Mouse (Mus musculus): Measurements from ENCODE around the gene Fbxl7. TPM values are rescaled to one million over a fixed set of nuclear protein-coding genes. Genes with fewer than 3 reads are reported as not detected.

The Fbxl7 gene
- polyA plus RNA-seq, 1 experiment from 2014 or later: 32.3 TPM

- Histone ChIP-seq H3K4me3 (ENCODE audit: low read depth, low read length) (no peak overlapping the region), H3K27ac (ENCODE audit: low read length) (no peak overlapping the region), H3K4me1 (ENCODE audit: control insufficient read depth, insufficient read depth, low read length) (0 out of 2 replicates have a peak, but pooled peaks cover 5% of the 10 kb centered on the region), H3K9me3 (ENCODE audit: control insufficient read depth, low read depth, low read length) (no peaks in the 10 kb centered on the region), H3K27me3 (ENCODE audit: control insufficient read depth, insufficient read depth, low read length) (no peaks in the 10 kb centered on the region), H3K9ac (replicated peaks; ENCODE audit: low read depth, low read length) (no peak overlapping the region), H3K4me2 (replicated peaks; ENCODE audit: low read depth, low read length) (no peak overlapping the region), H3K36me3 (ENCODE audit: control insufficient read depth, insufficient read depth, low read length) (no peaks in the 10 kb centered on the region)
- ATAC-seq (ENCODE audit: insufficient number of reproducible peaks, insufficient read depth, low FRiP score, low read depth): no peak
- 51% methylated on average over 2 of the region's 2 CpGs for WGBS
Measured at GRCm38 (mm10) chr15:26704966-26705365, 190.4 kb downstream of the Fbxl7 start.

DNA sequence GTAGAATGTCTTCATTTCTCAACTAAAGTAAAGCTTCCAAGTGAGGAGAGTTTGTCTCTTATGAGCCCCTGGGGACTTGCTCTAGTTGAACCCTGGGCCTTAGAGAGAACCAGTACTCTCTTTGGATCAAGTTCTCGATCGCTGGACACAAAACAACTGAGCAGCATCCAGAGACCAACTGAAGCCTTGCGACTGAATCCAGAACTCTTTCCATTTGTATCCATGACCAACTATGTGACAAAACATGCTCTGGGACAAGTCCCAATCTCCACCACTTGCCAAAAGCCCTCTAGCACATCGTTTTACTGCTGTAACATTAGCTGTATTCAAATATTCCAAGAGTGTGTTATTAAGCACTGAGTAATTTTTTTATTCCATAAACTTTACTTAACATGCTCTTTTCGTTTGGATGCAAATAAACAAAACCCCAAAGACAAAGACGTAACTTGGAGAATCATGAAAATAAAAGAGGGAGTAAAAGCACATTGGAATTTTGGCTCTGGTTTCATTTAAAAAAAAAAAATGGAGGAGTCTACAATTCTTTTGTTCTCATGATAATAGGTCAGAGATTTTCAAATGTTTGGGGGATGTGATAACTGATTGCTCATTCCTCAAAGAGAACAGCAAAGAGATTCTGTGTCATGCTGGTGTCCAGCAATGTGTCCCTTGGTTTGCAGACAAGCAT is 192.1 kb downstream of the Fbxl7 start:
- no peak overlapping the region for H3K4me3 ChIP-seq (ENCODE audit: low read depth, low read length)
- H3K9ac ChIP-seq (replicated peaks; ENCODE audit: low read depth, low read length): no peak overlapping the region

GRCm38 (mm10) chr15:26701949-26702675 is 193.3 kb downstream of the Fbxl7 start:
- WGBS: 54% methylated on average over 5 of the region's 5 CpGs
- Histone ChIP-seq H3K9ac (replicated peaks; ENCODE audit: low read depth, low read length) (no peak overlapping the region), H3K4me3 (ENCODE audit: low read depth, low read length) (no peak overlapping the region), H3K36me3 (ENCODE audit: control insufficient read depth, insufficient read depth, low read length) (no peaks in the 10 kb centered on the region), H3K27ac (ENCODE audit: low read length) (no peak overlapping the region), H3K4me1 (ENCODE audit: control insufficient read depth, insufficient read depth, low read length) (0 out of 2 replicates have a peak, but pooled peaks cover 5% of the 10 kb centered on the region), H3K4me2 (replicated peaks; ENCODE audit: low read depth, low read length) (no peak overlapping the region), H3K27me3 (ENCODE audit: control insufficient read depth, insufficient read depth, low read length) (no peaks in the 10 kb centered on the region), H3K9me3 (ENCODE audit: control insufficient read depth, low read depth, low read length) (no peaks in the 10 kb centered on the region)
- ATAC-seq (ENCODE audit: insufficient number of reproducible peaks, insufficient read depth, low FRiP score, low read depth): peak; percentile 86

More for the DNA sequence above, 192.1 kb downstream of the Fbxl7 start:
- H3K4me1 ChIP-seq (ENCODE audit: control insufficient read depth, insufficient read depth, low read length): 0 out of 2 replicates have a peak, but pooled peaks cover 5% of the 10 kb centered on the region
- 84% methylated on average over 6 of the region's 6 CpGs for WGBS
- no peaks in the 10 kb centered on the region for H3K27me3 ChIP-seq (ENCODE audit: control insufficient read depth, insufficient read depth, low read length)
- no peaks in the 10 kb centered on the region for H3K36me3 ChIP-seq (ENCODE audit: control insufficient read depth, insufficient read depth, low read length)
- no peak overlapping the region for H3K4me2 ChIP-seq (replicated peaks; ENCODE audit: low read depth, low read length)
- no peaks in the 10 kb centered on the region for H3K9me3 ChIP-seq (ENCODE audit: control insufficient read depth, low read depth, low read length)
- no peak overlapping the region for H3K27ac ChIP-seq (ENCODE audit: low read length)
- ATAC-seq (ENCODE audit: insufficient number of reproducible peaks, insufficient read depth, low FRiP score, low read depth): no peak

- Histone ChIP-seq H3K9ac (replicated peaks; ENCODE audit: low read depth, low read length) (no peak overlapping the region), H3K9me3 (ENCODE audit: control insufficient read depth, low read depth, low read length) (no peaks in the 10 kb centered on the region), H3K36me3 (ENCODE audit: control insufficient read depth, insufficient read depth, low read length) (no peaks in the 10 kb centered on the region), H3K4me3 (ENCODE audit: low read depth, low read length) (no peak overlapping the region), H3K4me2 (replicated peaks; ENCODE audit: low read depth, low read length) (no peak overlapping the region), H3K27ac (ENCODE audit: low read length) (no peak overlapping the region), H3K4me1 (ENCODE audit: control insufficient read depth, insufficient read depth, low read length) (no peaks in the 10 kb centered on the region; the same call in 1 of the 2 replicates), H3K27me3 (ENCODE audit: control insufficient read depth, insufficient read depth, low read length) (no peaks in the 10 kb centered on the region)
- whole genome bisulfite sequencing: 67% methylated on average over 3 of the region's 3 CpGs
- ATAC-seq (ENCODE audit: insufficient number of reproducible peaks, insufficient read depth, low FRiP score, low read depth): no peak
Measured at GRCm38 (mm10) chr15:26693075-26693474, 202.3 kb downstream of the Fbxl7 start.

DNA sequence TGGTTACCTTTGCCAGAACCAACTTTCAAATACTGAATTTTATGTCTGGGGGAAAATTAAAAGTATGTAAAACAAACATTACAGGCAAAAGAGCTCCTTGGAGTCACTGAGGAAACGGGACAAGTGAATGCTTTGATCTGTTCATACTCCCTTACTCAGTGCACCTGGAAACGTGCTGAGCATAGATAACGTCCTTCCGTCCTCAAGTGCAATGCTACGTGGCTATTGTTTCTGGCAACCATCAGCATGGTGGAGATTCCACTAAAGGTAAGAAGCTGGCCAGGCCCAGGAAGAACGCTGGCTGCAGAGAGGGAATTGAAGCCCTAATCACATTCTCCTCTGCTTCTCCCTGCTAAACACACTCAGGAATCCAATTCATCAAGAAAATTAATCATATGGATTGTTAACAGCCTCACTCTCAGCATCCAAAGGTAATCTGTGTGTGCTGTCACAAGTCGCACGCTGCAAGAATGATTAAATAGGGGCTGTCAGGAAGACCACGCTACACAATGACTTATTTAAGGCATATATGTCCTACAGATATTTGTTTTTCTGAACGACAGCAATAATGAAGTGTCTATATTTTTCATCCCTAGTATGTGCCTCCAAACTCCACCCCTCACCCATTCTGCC is 206.8 kb downstream of the Fbxl7 start:
- Histone ChIP-seq H3K4me1 (ENCODE audit: control insufficient read depth, insufficient read depth, low read length) (no peaks in the 10 kb centered on the region; the same call in 1 of the 2 replicates), H3K4me3 (ENCODE audit: low read depth, low read length) (no peak overlapping the region), H3K9me3 (ENCODE audit: control insufficient read depth, low read depth, low read length) (no peaks in the 10 kb centered on the region), H3K4me2 (replicated peaks; ENCODE audit: low read depth, low read length) (no peak overlapping the region), H3K27me3 (ENCODE audit: control insufficient read depth, insufficient read depth, low read length) (no peaks in the 10 kb centered on the region), H3K36me3 (ENCODE audit: control insufficient read depth, insufficient read depth, low read length) (no peaks in the 10 kb centered on the region), H3K27ac (ENCODE audit: low read length) (no peak overlapping the region), H3K9ac (replicated peaks; ENCODE audit: low read depth, low read length) (no peak overlapping the region)
- no peak for ATAC-seq (ENCODE audit: insufficient number of reproducible peaks, insufficient read depth, low FRiP score, low read depth)
- WGBS: 23% methylated on average over 10 of the region's 10 CpGs

DNA sequence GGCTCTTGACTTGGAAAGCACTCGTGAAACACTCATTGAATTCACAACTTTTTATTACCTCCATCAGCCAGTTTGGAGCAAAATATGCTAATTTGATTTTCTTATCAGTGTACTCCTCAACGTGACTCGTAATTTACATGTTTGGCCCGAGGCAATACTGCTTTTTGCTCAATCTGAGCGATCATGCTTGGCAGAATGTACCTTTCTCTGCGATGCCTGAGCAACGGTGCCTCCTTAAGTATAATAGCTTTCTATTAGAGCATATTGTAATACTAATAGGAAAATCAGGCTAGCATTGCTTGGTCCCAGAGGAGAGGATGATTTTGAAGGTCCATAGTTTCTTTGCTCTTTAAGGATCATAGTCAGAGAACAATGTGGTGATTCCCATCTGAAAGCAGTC is 207.7 kb downstream of the Fbxl7 start:
- H3K9ac ChIP-seq (replicated peaks; ENCODE audit: low read depth, low read length): no peak overlapping the region
- H3K4me2 ChIP-seq (replicated peaks; ENCODE audit: low read depth, low read length): no peak overlapping the region
- no peak overlapping the region for H3K27ac ChIP-seq (ENCODE audit: low read length)
- WGBS: 85% methylated on average over 7 of the region's 7 CpGs
- H3K36me3 ChIP-seq (ENCODE audit: control insufficient read depth, insufficient read depth, low read length): no peaks in the 10 kb centered on the region
- H3K4me3 ChIP-seq (ENCODE audit: low read depth, low read length): no peak overlapping the region
- H3K27me3 ChIP-seq (ENCODE audit: control insufficient read depth, insufficient read depth, low read length): no peaks in the 10 kb centered on the region
- no peaks in the 10 kb centered on the region for H3K9me3 ChIP-seq (ENCODE audit: control insufficient read depth, low read depth, low read length)
- no peaks in the 10 kb centered on the region; the same call in 1 of the 2 replicates for H3K4me1 ChIP-seq (ENCODE audit: control insufficient read depth, insufficient read depth, low read length)
- no peak for ATAC-seq (ENCODE audit: insufficient number of reproducible peaks, insufficient read depth, low FRiP score, low read depth)

DNA sequence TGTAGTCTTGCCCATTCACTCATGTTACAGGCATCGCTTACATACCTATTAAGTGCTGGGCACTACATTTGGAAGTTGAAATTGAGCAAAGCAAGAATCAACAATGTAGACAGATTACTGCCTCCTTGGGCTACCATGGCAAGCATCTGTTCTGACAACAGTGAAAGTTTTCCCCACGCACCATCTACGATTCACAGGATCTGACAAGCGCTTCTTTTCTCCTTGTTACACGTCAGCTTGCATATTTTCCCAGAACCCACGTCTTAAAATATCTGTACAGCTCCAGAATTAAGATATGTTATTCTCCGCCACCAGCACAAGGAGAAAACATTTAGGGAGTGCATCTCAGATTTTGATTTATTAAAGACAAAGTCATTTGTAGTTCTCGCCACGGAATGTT is 213.1 kb downstream of the Fbxl7 start:
- H3K9me3 ChIP-seq (ENCODE audit: control insufficient read depth, low read depth, low read length): no peaks in the 10 kb centered on the region
- H3K27me3 ChIP-seq (ENCODE audit: control insufficient read depth, insufficient read depth, low read length): no peaks in the 10 kb centered on the region
- 58% methylated on average over 9 of the region's 9 CpGs for WGBS
- H3K27ac ChIP-seq (ENCODE audit: low read length): no peak overlapping the region
- H3K4me3 ChIP-seq (ENCODE audit: low read depth, low read length): no peak overlapping the region
- no peaks in the 10 kb centered on the region for H3K4me1 ChIP-seq (ENCODE audit: control insufficient read depth, insufficient read depth, low read length)
- H3K9ac ChIP-seq (replicated peaks; ENCODE audit: low read depth, low read length): no peak overlapping the region
- no peaks in the 10 kb centered on the region for H3K36me3 ChIP-seq (ENCODE audit: control insufficient read depth, insufficient read depth, low read length)
- no peak overlapping the region for H3K4me2 ChIP-seq (replicated peaks; ENCODE audit: low read depth, low read length)
- no peak for ATAC-seq (ENCODE audit: insufficient number of reproducible peaks, insufficient read depth, low FRiP score, low read depth)

- Histone ChIP-seq H3K9me3 (ENCODE audit: control insufficient read depth, low read depth, low read length) (no peaks in the 10 kb centered on the region), H3K36me3 (ENCODE audit: control insufficient read depth, insufficient read depth, low read length) (no peaks in the 10 kb centered on the region), H3K9ac (replicated peaks; ENCODE audit: low read depth, low read length) (no peak overlapping the region), H3K27ac (ENCODE audit: low read length) (no peak overlapping the region), H3K27me3 (ENCODE audit: control insufficient read depth, insufficient read depth, low read length) (no peaks in the 10 kb centered on the region), H3K4me3 (ENCODE audit: low read depth, low read length) (no peak overlapping the region), H3K4me1 (ENCODE audit: control insufficient read depth, insufficient read depth, low read length) (peaks cover 5% of the 10 kb centered on the region; the same call in 1 of the 2 replicates), H3K4me2 (replicated peaks; ENCODE audit: low read depth, low read length) (no peak overlapping the region)
- ATAC-seq (ENCODE audit: insufficient number of reproducible peaks, insufficient read depth, low FRiP score, low read depth): no peak
- WGBS: 46% methylated on average over 5 of the region's 5 CpGs
Measured at GRCm38 (mm10) chr15:26673239-26673859, 222.0 kb downstream of the Fbxl7 start.

All from stomach, embryonic 14.5 days (tissue).